Mouse (Mus musculus) cortical plate, adult 2 months (tissue): ENCODE measurements around the gene Tmem273.

Source experiments
- CTCF ChIP-seq: fragments of 200-500 bp; IDR thresholded peaks from 2 replicates; pipeline ENCODE4 v1.5.1; 2011; ENCODE audit warnings: mild to moderate bottlenecking, control low read depth, low read length; ENCODE audit not compliant: insufficient read depth; ENCODE audit errors: extremely low read depth
- POLR2A ChIP-seq: fragments of 200-500 bp; IDR thresholded peaks from 2 replicates; pipeline ENCODE4 v1.6.1; 2011; ENCODE audit warnings: mild to moderate bottlenecking, low read length, control low read depth; ENCODE audit not compliant: insufficient read depth; ENCODE audit errors: extremely low read depth

DNA sequence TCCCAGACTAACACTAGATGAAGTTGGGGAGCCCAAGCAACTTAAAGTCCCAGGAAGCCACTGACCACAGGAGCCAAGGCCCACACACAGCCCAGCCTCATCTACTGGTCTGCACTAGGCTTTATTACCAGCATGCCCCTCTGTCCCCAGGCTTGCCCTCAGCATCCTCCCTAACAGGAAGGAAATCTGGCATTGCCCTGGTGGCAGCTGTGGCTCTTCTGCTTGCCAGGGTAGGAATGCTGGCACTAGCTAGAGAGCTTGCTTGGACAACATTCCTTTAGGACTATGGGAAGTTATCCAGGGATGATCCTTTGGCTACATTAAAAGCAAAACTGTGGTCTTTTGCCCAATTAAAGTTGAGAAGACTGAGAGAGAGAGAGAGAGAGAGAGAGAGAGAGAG lies 24.3 kb downstream of the Tmem273 start:
- no peak for TF ChIP-seq POLR2A
- no peak for TF ChIP-seq CTCF
